In genomic region chr6:11723519-11723918, GRCm38 (mm10) we compare ENCODE assay signal across 13 mouse cellular contexts.
"Had no signal": no experiment of that assay in that cellular context is flagged by ENCODE, and none has a peak within 500 bp of the region (broad histone marks: within the 10 kb centered on the region; RNA-seq: fewer than 3 reads in every experiment).

No protein-coding gene starts in this region.

- H3K4me2 ChIP-seq: intestine, embryonic 15.5 days; limb, embryonic 15.5 days; liver, embryonic 12.5 days; lung, embryonic 14.5 days had no signal

- DNase-seq: kidney, adult 18-20 months; kidney, postnatal 14 days; lung, embryonic 14.5 days; lung, postnatal 10 days; lung, postnatal 4 days; right cerebral cortex, adult 18-20 months; right cerebral cortex, postnatal 25 days; thymus, postnatal 14 days had no signal

- H3K36me3 ChIP-seq: intestine, embryonic 15.5 days; limb, embryonic 15.5 days; liver, embryonic 12.5 days had no signal

- H3K27me3 ChIP-seq: intestine, embryonic 15.5 days; limb, embryonic 15.5 days; liver, embryonic 12.5 days had no signal

- H3K27ac ChIP-seq: intestine, embryonic 15.5 days; limb, embryonic 15.5 days; liver, embryonic 12.5 days; stomach, postnatal 0 days had no signal

- ATAC-seq: intestine, embryonic 15.5 days; liver, embryonic 12.5 days had no signal

- H3K4me3 ChIP-seq: intestine, embryonic 15.5 days; limb, embryonic 15.5 days; liver, embryonic 12.5 days; myocyte had no signal

- H3K4me1 ChIP-seq: intestine, embryonic 15.5 days; limb, embryonic 15.5 days had no signal

- H3K9ac ChIP-seq: intestine, embryonic 15.5 days; limb, embryonic 15.5 days; liver, embryonic 12.5 days; lung, embryonic 14.5 days had no signal

- H3K9me3 ChIP-seq: intestine, embryonic 15.5 days; limb, embryonic 15.5 days; liver, embryonic 12.5 days had no signal
